Mouse (Mus musculus): Measurements from ENCODE around the gene Mier2.

GRCm38 (mm10) chr10:79543884-79544597 is 11.0 kb downstream of the Mier2 start:
- TF ChIP-seq HCFC1 (IDR thresholded peaks at IDR 0.05; ENCODE audit: borderline replicate concordance, insufficient read depth, low read length) (no peak), MAFK (IDR thresholded peaks at IDR 0.05; ENCODE audit: insufficient read depth, low read depth, low read length) (no peak), ZC3H11A (IDR thresholded peaks at IDR 0.05; ENCODE audit: borderline replicate concordance, low read depth, low read length) (no peak), CHD2 (IDR thresholded peaks at IDR 0.05; ENCODE audit: low read depth, low read length) (no peak)

All from ES-E14 (cell line).